Mouse (Mus musculus) liver, adult 2 months (tissue): Measurements from ENCODE around the gene Erich6.

Experiments
- CTCF ChIP-seq: fragments of 200-500 bp; IDR thresholded peaks from 2 replicates; pipeline ENCODE4 v1.5.1; 2011; ENCODE audit warnings: low read depth, low read length, control low read depth
- POLR2A ChIP-seq: fragments of 200-500 bp; IDR thresholded peaks from 2 replicates; pipeline ENCODE4 v1.6.1; 2011; ENCODE audit warnings: low read length, control low read depth; ENCODE audit not compliant: insufficient read depth; ENCODE audit errors: extremely low read depth

- TF ChIP-seq CTCF: no peak
- no peak for TF ChIP-seq POLR2A
These were observed 54.1 kb downstream of the Erich6 start for GRCm38 (mm10) chr3:58582788-58583426.
